23 mouse cellular contexts compared by ENCODE assay signal in the genomic region with DNA sequence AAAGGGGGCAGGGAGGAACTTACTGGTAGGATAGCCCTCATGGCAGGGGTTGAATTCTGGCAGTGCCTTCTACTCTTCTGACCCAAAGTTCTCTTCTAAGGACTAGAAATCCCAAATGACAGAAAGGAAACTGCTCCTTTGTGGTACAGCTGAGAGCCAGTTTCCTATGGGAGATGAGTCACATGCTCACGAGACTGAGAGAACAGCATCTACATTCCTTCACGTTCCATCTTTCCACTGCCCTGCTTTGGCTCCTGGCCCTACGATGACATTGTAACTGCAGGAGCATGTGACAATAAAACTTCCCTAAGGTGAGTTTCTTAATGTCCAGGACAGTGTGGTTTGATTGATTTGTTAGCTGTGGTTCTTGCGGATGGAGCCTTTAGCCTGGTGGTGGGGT. TPM values are rescaled to one million over a fixed set of nuclear protein-coding genes. Genes with fewer than 3 reads are reported as not detected.
DNase-seq lines count a peak whose midpoint lies in the region; TF ChIP-seq lines count a peak whose summit lies in the region.
"Had no signal": no experiment of that assay in that cellular context is flagged by ENCODE, and none has a peak within 500 bp of the region (broad histone marks: within the 10 kb centered on the region; RNA-seq: fewer than 3 reads in every experiment).

No protein-coding gene starts in this region.

- peak; percentile 22 for DNase-seq in gastrocnemius, adult 2 months
- no peak for DNase-seq in gastrocnemius, postnatal 36 days
- DNase-seq in 3134 (ENCODE audit: extremely low read depth, insufficient read length, low spot score) (peak; percentile 28), NIH3T3 (ENCODE audit: low read depth) (peak; percentile 57)
- DNase-seq in testis, postnatal 10 days (ENCODE audit: low spot score), result no peak
- DNase-seq in spleen, postnatal 4 days (ENCODE audit: low spot score in 2 of 2), result no peak
- DNase-seq: adrenal gland, adult 2 months; adrenal gland, postnatal 10 days; adrenal gland, postnatal 25 days; B cell, adult 2 months; cerebellum, adult 11 months; cerebellum, adult 18-20 months; cerebellum, adult 8-10 months; cerebellum, adult 9-11 months; cerebellum, postnatal 14 days; cerebellum, postnatal 36 days; forebrain, postnatal 0 days had no signal

- no peaks in the 10 kb centered on the region for H3K79me2 ChIP-seq in C2C12 (ENCODE audit: control insufficient read depth, insufficient read depth)

- no peaks in the 10 kb centered on the region for H3K79me3 ChIP-seq in C2C12 (ENCODE audit: low read depth)

- intact Hi-C loops in gastrocnemius, adult 2 months (cut with DNase I), result no loop called here
- intact Hi-C loops in gastrocnemius, postnatal 36 days (cut with DNase I), result no loop called here

- no peak overlapping the region for H3K4me3 ChIP-seq in gastrocnemius, adult 2 months
- no peak overlapping the region for H3K4me3 ChIP-seq in C2C12 (ENCODE audit: insufficient read depth, poor library complexity, severe bottlenecking)
- H3K4me3 ChIP-seq: embryonic facial prominence, embryonic 10.5 days; embryonic facial prominence, embryonic 12.5 days; forebrain, embryonic 13.5 days; forebrain, embryonic 15.5 days had no signal

- H3K27me3 ChIP-seq in C2C12 (ENCODE audit: control insufficient read depth, insufficient read depth, insufficient read length), result no peaks in the 10 kb centered on the region
- H3K27me3 ChIP-seq: embryonic facial prominence, embryonic 12.5 days had no signal

- no peaks in the 10 kb centered on the region for H3K36me3 ChIP-seq in C2C12 (ENCODE audit: control insufficient read depth, insufficient read depth)
- H3K36me3 ChIP-seq: embryonic facial prominence, embryonic 10.5 days; embryonic facial prominence, embryonic 12.5 days; forebrain, embryonic 15.5 days had no signal

- peak overlapping the region; percentile 51 for H3K27ac ChIP-seq in gastrocnemius, adult 2 months
- H3K27ac ChIP-seq: embryonic facial prominence, embryonic 10.5 days; embryonic facial prominence, embryonic 12.5 days; forebrain, embryonic 13.5 days; forebrain, embryonic 15.5 days had no signal

- no peak for TF ChIP-seq CTCF in gastrocnemius, adult 2 months (IDR thresholded peaks at IDR 0.05)
- no peak for TF ChIP-seq CTCF in C2C12 (IDR thresholded peaks at IDR 0.05; ENCODE audit: control insufficient read depth, insufficient read depth, insufficient read length)

- H3ac ChIP-seq in C2C12 (ENCODE audit: control insufficient read depth, insufficient read length, low read depth), result no peak overlapping the region

TF ChIP-seq in C2C12, 6 proteins besides CTCF, POLR2A, EP300 and RAD21:
- TF ChIP-seq USF1 (IDR thresholded peaks at IDR 0.05; ENCODE audit: low read depth), result peak; percentile 32
- TF ChIP-seq MYOD1 (IDR thresholded peaks at IDR 0.05; ENCODE audit: control insufficient read depth, insufficient read length, low read depth), result no peak

RNA-seq across cellular contexts. Expression of gene Pacsin3, which starts 7.4 kb away (rescaled TPM):
- total RNA-seq in gastrocnemius, adult 2 months (2021), result 100 to 1,000 TPM; 375 to 428 TPM
- 100 to 1,000 TPM; 333 to 372 TPM for total RNA-seq in gastrocnemius, postnatal 36 days (2021)
- 19.0 TPM for polyA plus RNA-seq in C2C12 (2012; fragmentation: generic; extraction: Trizol)
- total RNA-seq: common myeloid progenitor, adult 5-6 weeks had no signal

RNA-seq across cellular contexts. Expression of gene Ddb2, which starts 11.6 kb away (rescaled TPM):
- total RNA-seq in gastrocnemius, adult 2 months (2021), result 1 to 10 TPM; 2.6 to 2.8 TPM
- 1 to 10 TPM; 2.1 to 2.6 TPM for total RNA-seq in gastrocnemius, postnatal 36 days (2021)
- 1.2 TPM for polyA plus RNA-seq in C2C12 (2012; fragmentation: generic; extraction: Trizol)

RNA-seq across cellular contexts. Expression of gene Arfgap2, which starts 16.4 kb away (rescaled TPM):
- total RNA-seq in gastrocnemius, adult 2 months (2021), result 100 to 1,000 TPM; 152 to 211 TPM
- 100 to 1,000 TPM; 131 to 132 TPM for total RNA-seq in gastrocnemius, postnatal 36 days (2021)
- 67.5 TPM for polyA plus RNA-seq in C2C12 (2012; fragmentation: generic; extraction: Trizol)

RNA-seq across cellular contexts. Expression of gene Acp2, which starts 45.7 kb away (rescaled TPM):
- total RNA-seq in gastrocnemius, adult 2 months (2021), result 10 to 100 TPM; 12.5 to 13.6 TPM
- total RNA-seq in gastrocnemius, postnatal 36 days (2021), result 10 to 100 TPM; 13.0 to 14.3 TPM
- polyA plus RNA-seq in C2C12 (2012; fragmentation: generic; extraction: Trizol), result 11.3 TPM

RNA-seq across cellular contexts. Expression of gene Nr1h3, which starts 45.7 kb away (rescaled TPM):
- total RNA-seq in gastrocnemius, adult 2 months (2021), result 10 to 100 TPM; 26.8 to 26.9 TPM
- total RNA-seq in gastrocnemius, postnatal 36 days (2021), result 10 to 100 TPM; 17.3 to 19.1 TPM
- 0.21 TPM for polyA plus RNA-seq in C2C12 (2012; fragmentation: generic; extraction: Trizol)

Comparison
In these comparisons a context has a peak if more than half of its experiments do, and no peak if none do; other contexts are left out.
1. DNase-seq: peak in gastrocnemius, adult 2 months (single experiment), 3134 (single experiment) and NIH3T3 (single experiment); none in gastrocnemius, postnatal 36 days (0 of 2), testis, postnatal 10 days (single experiment) and spleen, postnatal 4 days (0 of 2).